Mouse (Mus musculus): ENCODE results near the gene Hao2.

- TF ChIP-seq CTCF (IDR thresholded peaks at IDR 0.05; ENCODE audit: low read depth, low read length): no peak
- TF ChIP-seq POLR2A (IDR thresholded peaks at IDR 0.05; ENCODE audit: extremely low read depth, insufficient read depth, low read length): no peak
Observed at GRCm38 (mm10) chr3:98853685-98854084, 39.4 kb downstream of the Hao2 start.

All from liver, adult 2 months (tissue).